15 mouse cellular contexts compared by ENCODE assay signal in the genomic region with DNA sequence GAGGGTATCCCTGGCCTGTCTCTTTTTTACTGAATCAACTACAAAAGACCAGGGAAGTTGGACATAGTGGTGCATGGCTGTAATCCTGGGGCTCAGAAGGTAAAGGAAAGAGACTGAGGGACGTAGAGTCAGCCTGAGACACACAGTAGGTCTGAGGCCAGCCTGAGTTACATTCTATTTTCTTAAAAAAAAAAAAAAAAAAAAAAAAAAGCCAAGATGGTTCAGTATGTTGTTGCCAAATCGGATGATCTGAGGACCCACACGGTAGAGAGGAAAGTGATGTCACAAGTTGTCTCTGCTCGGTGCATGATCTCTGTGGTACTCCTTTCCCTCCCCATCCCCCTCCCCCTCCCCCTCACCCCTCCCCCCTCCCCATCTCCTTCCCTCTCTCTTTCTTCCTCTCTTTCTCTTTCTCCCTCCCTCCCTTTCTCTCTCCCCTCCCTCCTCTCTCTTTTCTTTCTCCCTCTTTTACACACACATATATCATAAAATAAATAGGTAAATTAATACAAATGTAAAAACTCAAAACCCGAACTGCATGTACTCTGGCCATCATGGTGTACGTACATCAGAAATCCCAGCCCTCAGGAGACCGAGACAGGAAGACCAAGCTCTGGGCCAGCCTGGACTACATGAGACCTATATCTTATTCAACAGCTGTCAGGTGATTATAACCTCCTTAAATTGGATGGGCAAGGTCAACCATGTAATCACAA. TPM values are rescaled to one million over a fixed set of nuclear protein-coding genes. Genes with fewer than 3 reads are reported as not detected.
DNase-seq lines count a peak whose midpoint lies in the region; ATAC-seq lines count a peak whose summit lies in the region.
"Had no signal": no experiment of that assay in that cellular context is flagged by ENCODE, and none has a peak within 500 bp of the region (broad histone marks: within the 10 kb centered on the region; RNA-seq: fewer than 3 reads in every experiment).

No protein-coding gene starts in this region.

- no peak for DNase-seq in heart, adult 9 months (ENCODE audit: low spot score in 2 of 2)
- no peak for DNase-seq in embryonic facial prominence, embryonic 10.5 days (ENCODE audit: low spot score)
- DNase-seq in induced T-regulatory cell, adult 2 months (ENCODE audit: low read depth): peak; percentile 17
- DNase-seq in testis, postnatal 10 days (ENCODE audit: low spot score): no peak
- no peak for DNase-seq in gastrocnemius, adult 8-10 months (ENCODE audit: low spot score in 2 of 2)
- DNase-seq in urinary bladder, adult 18-20 months (ENCODE audit: low spot score in 2 of 2): no peak

- no peak for ATAC-seq in heart, embryonic 15.5 days (replicated peaks; ENCODE audit: insufficient number of reproducible peaks, insufficient read depth, low FRiP score, low read depth)
- ATAC-seq in midbrain, embryonic 15.5 days (replicated peaks): peak; percentile 19; the same call in 1 of the 2 replicates

- no peak overlapping the region for H3K4me3 ChIP-seq in heart, embryonic 15.5 days
- H3K4me3 ChIP-seq in embryonic facial prominence, embryonic 10.5 days: peak overlapping the region; percentile 45; the same call in 1 of the 2 replicates
- 0 out of 2 replicates have a peak overlapping the region, but pooled peaks have one; percentile 31 for H3K4me3 ChIP-seq in midbrain, embryonic 15.5 days

- peak overlapping the region; percentile 57; the same call in 1 of the 2 replicates for H3K4me2 ChIP-seq in heart, embryonic 15.5 days
- H3K4me2 ChIP-seq in midbrain, embryonic 15.5 days: peak overlapping the region; percentile 48; the same call in 1 of the 2 replicates

- H3K9ac ChIP-seq in heart, embryonic 15.5 days: no peak overlapping the region
- H3K9ac ChIP-seq in midbrain, embryonic 15.5 days: no peak overlapping the region

- H3K4me1 ChIP-seq in heart, embryonic 15.5 days (replicated peaks): peaks cover 17% of the 10 kb centered on the region
- peaks cover 54% of the 10 kb centered on the region for H3K4me1 ChIP-seq in embryonic facial prominence, embryonic 10.5 days
- H3K4me1 ChIP-seq in midbrain, embryonic 15.5 days: peaks cover 21% of the 10 kb centered on the region

- no peaks in the 10 kb centered on the region for H3K36me3 ChIP-seq in heart, embryonic 15.5 days
- no peaks in the 10 kb centered on the region for H3K36me3 ChIP-seq in embryonic facial prominence, embryonic 10.5 days (replicated peaks)
- no peaks in the 10 kb centered on the region for H3K36me3 ChIP-seq in midbrain, embryonic 15.5 days (replicated peaks)

- 81% methylated on average over 7 of the region's 7 CpGs for WGBS in heart, embryonic 15.5 days
- WGBS in embryonic facial prominence, embryonic 10.5 days: 83% methylated on average over 7 of the region's 7 CpGs
- WGBS in midbrain, embryonic 15.5 days: 87% methylated on average over 7 of the region's 7 CpGs

- H3K27me3 ChIP-seq in heart, embryonic 15.5 days: no peaks in the 10 kb centered on the region
- H3K27me3 ChIP-seq in embryonic facial prominence, embryonic 10.5 days (replicated peaks; ENCODE audit: low read depth, poor library complexity, severe bottlenecking): peaks cover 19% of the 10 kb centered on the region
- no peaks in the 10 kb centered on the region for H3K27me3 ChIP-seq in midbrain, embryonic 15.5 days (replicated peaks)

- no peaks in the 10 kb centered on the region for H3K9me3 ChIP-seq in heart, embryonic 15.5 days (replicated peaks)
- H3K9me3 ChIP-seq in embryonic facial prominence, embryonic 10.5 days: no peaks in the 10 kb centered on the region
- H3K9me3 ChIP-seq in midbrain, embryonic 15.5 days: no peaks in the 10 kb centered on the region

- H3K27ac ChIP-seq in heart, embryonic 15.5 days: no peak overlapping the region
- H3K27ac ChIP-seq in embryonic facial prominence, embryonic 10.5 days (replicated peaks): no peak overlapping the region
- H3K27ac ChIP-seq in midbrain, embryonic 15.5 days: 0 out of 2 replicates have a peak overlapping the region, but pooled peaks have one; percentile 23

RNA-seq across cellular contexts. Expression of a gene that starts 11.2 kb away (rescaled TPM):
- polyA plus RNA-seq in heart, embryonic 15.5 days (2015; fragmentation: Nextera tagmentation; extraction: Ambion mirVana): not detected in 2 replicates
- polyA plus RNA-seq in embryonic facial prominence, embryonic 10.5 days (2016; fragmentation: Nextera tagmentation; extraction: Ambion mirVana): not detected in 2 replicates
- polyA plus RNA-seq in midbrain, embryonic 15.5 days (2015; fragmentation: Nextera tagmentation; extraction: Ambion mirVana): not detected in 2 replicates
- not detected for total RNA-seq in gastrocnemius, adult 8-10 months (2022)
- total RNA-seq: heart, postnatal 14 days; layer of hippocampus, adult 8-10 months; liver, adult 2 months; monocyte, adult 5-6 weeks had no signal
- polyA plus RNA-seq: CD4-positive, CD25-positive, alpha-beta regulatory T cell, adult 4 months; cortical plate, adult 2 months; liver, adult 2 months; testis, adult 2 months had no signal

RNA-seq across cellular contexts. Expression of a gene that starts 18.4 kb away (rescaled TPM):
- 0.74 and 0.93 TPM in 2 replicates for polyA plus RNA-seq in heart, embryonic 15.5 days (2015; fragmentation: Nextera tagmentation; extraction: Ambion mirVana)
- polyA plus RNA-seq in embryonic facial prominence, embryonic 10.5 days (2016; fragmentation: Nextera tagmentation; extraction: Ambion mirVana): 1.4 and 1.7 TPM in 2 replicates
- 1.6 and 2.9 TPM in 2 replicates for polyA plus RNA-seq in midbrain, embryonic 15.5 days (2015; fragmentation: Nextera tagmentation; extraction: Ambion mirVana)
- not detected for total RNA-seq in gastrocnemius, adult 8-10 months (2022)
- polyA plus RNA-seq: CD4-positive, CD25-positive, alpha-beta regulatory T cell, adult 4 months had no signal

RNA-seq across cellular contexts. Expression of a gene that starts 50.4 kb away (rescaled TPM):
- 3.1 TPM in 2 replicates for polyA plus RNA-seq in heart, embryonic 15.5 days (2015; fragmentation: Nextera tagmentation; extraction: Ambion mirVana)
- 0.49 and 0.55 TPM in 2 replicates for polyA plus RNA-seq in embryonic facial prominence, embryonic 10.5 days (2016; fragmentation: Nextera tagmentation; extraction: Ambion mirVana)
- polyA plus RNA-seq in midbrain, embryonic 15.5 days (2015; fragmentation: Nextera tagmentation; extraction: Ambion mirVana): 0.32 and 0.55 TPM in 2 replicates
- 10 to 100 TPM; 32.3 to 43.2 (median 36.3) TPM for total RNA-seq in gastrocnemius, adult 8-10 months (2022)
